Mouse (Mus musculus) liver, adult 2 months (tissue): ENCODE measurements at regions not wholly inside any gene's neighbourhood (a gene's known extent, or its start where the extent isn't known, plus 50 kb on each side); places are given as distances from the start of the nearest gene placed in this dataset.

ENCODE experiments used
- DNase-seq: peaks from one replicate; pipeline ENCODE4 v3.0.0-alpha.2; 2011; ENCODE audit warnings: low read depth, low spot score; ENCODE audit errors: extremely low read depth
- H3K27ac ChIP-seq: fragments of 200-500 bp; replicated peaks from 2 replicates; pipeline ENCODE4 v1.5.1; 2012; ENCODE audit warnings: low read depth, mild to moderate bottlenecking, control low read depth, inconsistent platforms, low read length; ENCODE audit not compliant: insufficient read depth
- H3K27me3 ChIP-seq: fragments of 200-500 bp; 2 replicates; pipeline ENCODE4 v1.6.1; 2012; ENCODE audit warnings: mild to moderate bottlenecking, moderate library complexity, low read length, inconsistent platforms; ENCODE audit not compliant: control insufficient read depth, insufficient read depth
- H3K36me3 ChIP-seq: fragments of 200-500 bp; 2 replicates; pipeline ENCODE4 v1.6.1; 2012; ENCODE audit warnings: low read length, inconsistent platforms; ENCODE audit not compliant: control insufficient read depth, insufficient read depth
- H3K4me1 ChIP-seq: fragments of 200-500 bp; 2 replicates; pipeline ENCODE4 v1.6.1; 2011; ENCODE audit warnings: low read length; ENCODE audit not compliant: control insufficient read depth, insufficient read depth
- H3K4me3 ChIP-seq: fragments of 200-500 bp; 2 replicates; pipeline ENCODE4 v1.5.1; 2011; ENCODE audit warnings: low read depth, mild to moderate bottlenecking, control low read depth, low read length, moderate library complexity; ENCODE audit not compliant: insufficient read depth
- H3K79me2 ChIP-seq: fragments of 200-500 bp; 2 replicates; pipeline ENCODE4 v1.6.1; 2012; ENCODE audit warnings: inconsistent platforms, mild to moderate bottlenecking, low read length, moderate library complexity; ENCODE audit not compliant: control insufficient read depth, insufficient read depth
- H3K9ac ChIP-seq: fragments of 200-500 bp; 2 replicates; pipeline ENCODE4 v1.6.1; 2012; ENCODE audit warnings: low read depth, mild to moderate bottlenecking, control low read depth, inconsistent platforms, low read length
- CTCF ChIP-seq: fragments of 200-500 bp; IDR thresholded peaks from 2 replicates; pipeline ENCODE4 v1.5.1; 2011; ENCODE audit warnings: low read depth, low read length, control low read depth
- POLR2A ChIP-seq: fragments of 200-500 bp; IDR thresholded peaks from 2 replicates; pipeline ENCODE4 v1.6.1; 2011; ENCODE audit warnings: low read length, control low read depth; ENCODE audit not compliant: insufficient read depth; ENCODE audit errors: extremely low read depth
- WGBS: fragments of 180-500 bp; shearing (Covaris S2); methylation state at CpG from one replicate; pipeline ENCODE4 v1.1.7; 2018; 5-methylcytosine and 5-hydroxymethylcytosine counted together

DNA sequence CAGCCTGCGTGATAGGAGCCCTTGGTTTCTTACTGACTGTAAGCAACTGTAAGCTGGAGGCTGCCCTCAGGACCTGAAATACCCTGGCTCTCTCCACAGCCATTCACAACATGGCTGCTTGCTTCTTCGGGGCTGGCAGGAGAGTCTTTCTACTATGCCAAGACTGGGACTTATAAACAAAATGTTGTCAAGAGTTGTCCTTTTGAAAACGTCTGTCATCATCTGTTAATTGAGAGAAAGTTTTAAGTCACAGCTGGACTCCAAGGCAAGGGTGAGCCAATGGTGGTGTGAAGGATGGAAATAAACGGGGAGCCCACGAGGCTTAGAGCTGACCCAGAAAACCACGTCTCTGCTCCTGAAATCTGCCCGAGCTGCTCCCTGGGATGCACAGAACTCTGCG lies 229.5 kb upstream of the Ercc4 start:
- 86% methylated on average over 8 of the region's 8 CpGs for WGBS
- TF ChIP-seq CTCF (no peak), POLR2A (no peak)

GRCm38 (mm10) chr16:12880481-12880880 lies 229.0 kb upstream of the Ercc4 start:
- 89% methylated on average over 7 of the region's 7 CpGs for WGBS
- TF ChIP-seq POLR2A, result no peak
- no peak for TF ChIP-seq CTCF
- Histone ChIP-seq H3K79me2 (no peaks in the 10 kb centered on the region), H3K27me3 (no peaks in the 10 kb centered on the region), H3K27ac (no peak overlapping the region), H3K9ac (no peak overlapping the region), H3K4me3 (no peak overlapping the region), H3K36me3 (no peaks in the 10 kb centered on the region), H3K4me1 (no peaks in the 10 kb centered on the region)
- no peak for DNase-seq

More for the DNA sequence above, 229.5 kb upstream of the Ercc4 start:
- no peaks in the 10 kb centered on the region for H3K4me1 ChIP-seq
- H3K79me2 ChIP-seq, result no peaks in the 10 kb centered on the region
- no peaks in the 10 kb centered on the region for H3K36me3 ChIP-seq
- no peaks in the 10 kb centered on the region for H3K27me3 ChIP-seq
- DNase-seq, result no peak
- H3K27ac ChIP-seq, result no peak overlapping the region
- no peak overlapping the region for H3K4me3 ChIP-seq
- H3K9ac ChIP-seq, result no peak overlapping the region

GRCm38 (mm10) chr16:12882690-12883089 lies 226.8 kb upstream of the Ercc4 start:
- H3K4me1 ChIP-seq, result no peaks in the 10 kb centered on the region
- no peaks in the 10 kb centered on the region for H3K27me3 ChIP-seq
- H3K36me3 ChIP-seq, result no peaks in the 10 kb centered on the region
- no peak overlapping the region for H3K4me3 ChIP-seq
- no peaks in the 10 kb centered on the region for H3K79me2 ChIP-seq
- WGBS, result 61% methylated on average over 1 of the region's 1 CpGs
- no peak overlapping the region for H3K9ac ChIP-seq
- no peak overlapping the region for H3K27ac ChIP-seq
- DNase-seq, result no peak
- no peak for TF ChIP-seq CTCF
- no peak for TF ChIP-seq POLR2A

DNA sequence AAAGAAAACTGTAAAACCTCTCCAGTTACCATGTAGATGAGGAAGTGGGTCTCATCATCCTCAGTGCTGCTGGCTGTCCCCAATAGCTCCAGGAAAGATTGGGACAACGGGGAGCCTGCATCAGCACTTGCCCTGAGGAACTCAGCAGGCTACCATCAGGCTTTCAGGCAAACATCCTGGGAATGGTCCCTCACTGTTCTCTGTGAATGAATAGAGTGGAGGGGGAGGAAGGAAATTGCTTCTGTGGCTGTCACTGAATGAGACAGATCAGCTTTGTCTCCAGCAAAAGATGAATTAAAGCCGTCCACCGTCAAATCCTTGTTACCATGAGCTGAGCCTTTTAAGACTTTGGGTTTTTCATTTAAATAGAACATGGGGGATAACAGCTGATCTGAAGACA lies 224.9 kb upstream of the Ercc4 start:
- 40% methylated on average over 3 of the region's 3 CpGs for WGBS
- no peak overlapping the region for H3K9ac ChIP-seq

GRCm38 (mm10) chr16:12886127-12886526 lies 223.4 kb upstream of the Ercc4 start:
- DNase-seq, result no peak
- 95% methylated on average over 1 of the region's 1 CpGs for WGBS

More for the DNA sequence above, 224.9 kb upstream of the Ercc4 start:
- no peaks in the 10 kb centered on the region for H3K4me1 ChIP-seq
- H3K36me3 ChIP-seq, result no peaks in the 10 kb centered on the region
- TF ChIP-seq POLR2A, result no peak
- TF ChIP-seq CTCF, result no peak
- no peak for DNase-seq
- H3K27me3 ChIP-seq, result no peaks in the 10 kb centered on the region
- no peak overlapping the region for H3K27ac ChIP-seq
- H3K79me2 ChIP-seq, result no peaks in the 10 kb centered on the region
- no peak overlapping the region for H3K4me3 ChIP-seq

GRCm38 (mm10) chr16:12887381-12887780 lies 222.1 kb upstream of the Ercc4 start:
- Histone ChIP-seq H3K9ac (no peak overlapping the region), H3K27ac (no peak overlapping the region), H3K4me1 (no peaks in the 10 kb centered on the region), H3K36me3 (no peaks in the 10 kb centered on the region), H3K27me3 (no peaks in the 10 kb centered on the region), H3K79me2 (no peaks in the 10 kb centered on the region), H3K4me3 (no peak overlapping the region)
- no peak for TF ChIP-seq POLR2A
- TF ChIP-seq CTCF, result no peak
- DNase-seq, result no peak
- 71% methylated on average over 2 of the region's 2 CpGs for WGBS

More at GRCm38 (mm10) chr16:12886127-12886526, 223.4 kb upstream of the Ercc4 start:
- Histone ChIP-seq H3K36me3 (no peaks in the 10 kb centered on the region), H3K4me3 (no peak overlapping the region), H3K9ac (no peak overlapping the region), H3K27me3 (no peaks in the 10 kb centered on the region), H3K4me1 (no peaks in the 10 kb centered on the region), H3K27ac (no peak overlapping the region), H3K79me2 (no peaks in the 10 kb centered on the region)
- TF ChIP-seq CTCF (no peak), POLR2A (no peak)
